Mouse (Mus musculus): Measurements from ENCODE around the gene Hist1h4d.
"Not testable (repeated sequence)": the region's sequence is repeated elsewhere in the genome, so short reads cannot be mapped to it uniquely, and the experiment has no call there.

Hist1h4d gene

GRCm38 (mm10) chr13:23573034-23573897 lies 8.1 kb upstream of the Hist1h4d start:
- DNase-seq (ENCODE audit: low read depth, low spot score), result not testable (repeated sequence)

- peak; percentile 94 for DNase-seq (ENCODE audit: low read depth, low spot score)
Observed at GRCm38 (mm10) chr13:23573898-23574524, 7.4 kb upstream of the Hist1h4d start, which contains the start of the genes Hist1h2bf and Hist1h2ad. Gene Hist1h2bf (minus strand): TSS chr13:23574196. Gene Hist1h2ad (plus strand): TSS chr13:23574381.

GRCm38 (mm10) chr13:23574546-23575170 lies 6.7 kb upstream of the Hist1h4d start:
- not testable (repeated sequence) for DNase-seq (ENCODE audit: low read depth, low spot score)

GRCm38 (mm10) chr13:23575271-23575851 lies 6.0 kb upstream of the Hist1h4d start, which contains the start of gene Hist1h3d:
Gene Hist1h3d (plus strand): TSS chr13:23575763.
- peak; percentile 49 for DNase-seq (ENCODE audit: low read depth, low spot score)

DNA sequence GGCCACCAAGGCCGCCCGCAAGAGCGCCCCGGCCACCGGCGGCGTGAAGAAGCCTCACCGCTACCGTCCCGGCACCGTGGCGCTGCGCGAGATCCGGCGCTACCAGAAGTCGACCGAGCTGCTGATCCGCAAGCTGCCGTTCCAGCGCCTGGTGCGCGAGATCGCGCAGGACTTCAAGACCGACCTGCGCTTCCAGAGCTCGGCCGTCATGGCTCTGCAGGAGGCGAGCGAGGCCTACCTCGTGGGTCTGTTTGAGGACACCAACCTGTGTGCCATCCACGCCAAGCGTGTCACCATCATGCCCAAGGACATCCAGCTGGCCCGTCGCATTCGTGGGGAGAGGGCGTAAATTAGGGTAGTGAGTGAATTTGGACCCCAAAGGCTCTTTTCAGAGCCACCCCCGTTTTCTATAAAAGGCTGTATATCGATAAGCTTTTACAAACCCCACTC lies 5.5 kb upstream of the Hist1h4d start:
- not testable (repeated sequence) for DNase-seq (ENCODE audit: low read depth, low spot score)

- DNase-seq (ENCODE audit: low read depth, low spot score), result no peak
Observed at GRCm38 (mm10) chr13:23576351-23576881, 5.0 kb upstream of the Hist1h4d start.

DNA sequence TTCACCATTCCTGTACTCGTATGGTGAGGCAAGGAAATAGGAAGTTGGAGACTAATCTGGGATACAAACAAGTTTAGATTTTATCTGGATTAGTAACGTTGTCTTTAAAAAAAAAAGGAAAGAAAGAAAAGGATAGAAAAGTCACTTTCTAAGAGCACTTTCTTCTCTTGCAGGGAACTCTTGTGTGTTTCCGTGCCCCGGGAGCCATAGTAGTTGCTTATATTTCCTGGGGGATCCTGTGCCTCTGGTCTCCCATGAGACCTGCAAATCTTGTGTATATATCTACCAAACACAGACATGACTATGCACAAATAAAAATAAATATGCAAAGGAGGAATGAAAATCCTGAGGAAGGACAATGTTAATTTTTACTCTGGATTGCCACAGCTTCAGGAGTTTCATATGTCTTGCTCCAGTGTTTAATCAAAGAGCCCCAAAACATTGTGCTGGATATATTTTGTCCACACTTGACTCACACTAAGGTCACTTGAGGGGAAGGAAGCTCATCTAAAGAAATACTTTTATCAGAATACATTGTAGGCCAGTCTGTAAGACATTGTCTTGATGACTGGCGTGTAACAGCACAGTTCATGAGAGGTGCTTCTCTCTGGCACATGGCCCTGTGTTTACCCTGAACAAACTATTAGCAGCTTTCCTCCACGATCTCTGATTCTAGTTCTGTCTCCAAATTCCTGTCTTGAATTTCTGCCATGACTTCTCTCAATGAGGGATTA lies 4.3 kb upstream of the Hist1h4d start:
- no peak for DNase-seq (ENCODE audit: low read depth, low spot score)

DNA sequence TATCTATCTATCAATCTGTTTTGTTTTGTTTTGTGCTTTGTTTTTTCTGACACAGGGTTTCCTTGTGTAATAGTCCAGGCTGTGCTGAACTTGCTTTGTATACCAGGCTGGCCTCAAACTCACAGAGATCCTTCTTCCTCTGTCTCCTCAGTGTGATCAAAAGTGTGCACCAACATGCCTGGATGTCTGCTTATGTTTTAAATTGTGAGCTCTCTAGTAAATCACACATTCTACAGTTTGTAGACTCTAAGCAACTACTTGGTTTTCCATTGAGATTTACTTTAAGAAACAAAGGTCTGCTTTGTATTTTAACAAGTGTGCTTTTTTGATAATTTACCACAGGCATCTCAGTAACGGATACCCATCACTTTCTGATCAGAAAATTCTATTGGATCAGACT lies 3.6 kb upstream of the Hist1h4d start:
- DNase-seq (ENCODE audit: low read depth, low spot score), result no peak

DNA sequence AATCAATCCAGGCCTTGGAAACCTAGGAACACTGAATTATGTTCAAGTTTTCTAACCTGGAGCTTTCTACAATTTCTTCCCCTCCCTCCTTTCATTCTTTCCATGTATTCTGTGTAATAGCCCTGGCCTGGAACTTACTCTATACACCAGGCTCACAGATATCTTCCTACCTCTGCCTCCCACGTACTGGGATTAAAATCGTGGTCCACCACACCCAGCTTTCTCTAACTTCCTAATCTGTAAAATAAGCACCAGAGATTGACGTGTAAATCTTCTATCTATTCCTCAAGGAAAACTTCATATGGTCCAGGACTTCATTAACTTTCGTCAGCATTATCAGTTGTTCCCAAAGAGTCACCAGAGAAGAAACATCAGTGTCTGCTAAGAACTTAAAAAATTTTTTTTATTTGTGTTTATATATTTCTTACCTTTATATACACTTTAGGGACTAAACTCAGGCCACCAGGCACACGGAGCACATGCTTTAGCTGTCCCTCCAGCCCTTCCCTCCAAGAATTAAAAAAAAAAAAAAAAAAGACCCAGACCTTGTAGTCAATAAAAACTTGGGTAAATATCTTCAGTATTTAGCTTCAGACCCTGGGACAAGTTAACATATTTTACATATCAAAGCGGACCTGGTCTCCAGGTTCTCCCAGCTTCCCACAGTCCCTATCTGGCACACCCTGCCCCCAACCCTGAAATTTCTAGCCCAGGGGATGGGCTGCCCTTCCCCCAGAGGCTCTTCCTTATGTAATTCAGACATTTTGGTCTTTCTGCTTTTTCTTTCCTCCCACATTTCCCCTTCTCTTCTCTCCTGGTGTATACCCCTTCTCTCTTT lies 1.0 kb downstream of the Hist1h4d start:
- DNase-seq (ENCODE audit: low read depth, low spot score), result no peak

GRCm38 (mm10) chr13:23583387-23584068 lies 2.1 kb downstream of the Hist1h4d start:
- no peak for DNase-seq (ENCODE audit: low read depth, low spot score)

GRCm38 (mm10) chr13:23584331-23584730 lies 2.9 kb downstream of the Hist1h4d start:
- DNase-seq (ENCODE audit: low read depth, low spot score), result no peak

GRCm38 (mm10) chr13:23585029-23585441 lies 3.6 kb downstream of the Hist1h4d start:
- peak; percentile 36 for DNase-seq (ENCODE audit: low read depth, low spot score)

DNA sequence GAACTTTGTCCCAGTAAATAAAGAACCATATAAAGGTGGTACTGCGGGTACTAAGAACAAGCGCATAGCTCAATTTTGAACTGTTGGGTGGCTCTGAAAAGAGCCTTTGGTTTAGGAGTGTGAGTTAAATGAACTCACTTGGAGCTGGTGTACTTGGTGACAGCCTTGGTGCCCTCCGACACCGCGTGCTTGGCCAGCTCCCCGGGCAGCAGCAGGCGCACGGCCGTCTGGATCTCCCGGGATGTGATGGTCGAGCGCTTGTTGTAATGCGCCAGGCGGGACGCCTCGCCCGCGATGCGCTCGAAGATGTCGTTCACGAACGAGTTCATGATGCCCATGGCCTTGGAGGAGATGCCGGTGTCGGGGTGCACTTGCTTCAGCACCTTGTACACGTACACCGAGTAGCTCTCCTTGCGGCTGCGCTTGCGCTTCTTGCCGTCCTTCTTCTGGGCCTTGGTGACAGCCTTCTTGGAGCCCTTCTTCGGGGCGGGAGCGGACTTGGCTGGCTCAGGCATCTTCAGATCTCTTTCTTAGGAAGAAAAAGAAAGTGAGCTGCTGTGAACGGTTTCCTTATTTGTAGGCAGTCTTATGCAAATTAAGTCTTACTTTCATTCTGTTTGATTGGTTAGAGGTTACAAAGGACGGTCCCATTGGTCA lies 4.2 kb downstream of the Hist1h4d start:
- DNase-seq (ENCODE audit: low read depth, low spot score), result peak; percentile 76

GRCm38 (mm10) chr13:23586099-23586939 lies 4.9 kb downstream of the Hist1h4d start:
- no peak for DNase-seq (ENCODE audit: low read depth, low spot score)

GRCm38 (mm10) chr13:23586940-23587225 lies 5.5 kb downstream of the Hist1h4d start:
- no peak for DNase-seq (ENCODE audit: low read depth, low spot score)

- DNase-seq (ENCODE audit: low read depth, low spot score), result no peak
Observed at GRCm38 (mm10) chr13:23591206-23591605, 9.8 kb downstream of the Hist1h4d start.

- not testable (repeated sequence) for DNase-seq (ENCODE audit: low read depth, low spot score)
Observed at GRCm38 (mm10) chr13:23591886-23592285, 10.5 kb downstream of the Hist1h4d start.

- no peak for DNase-seq (ENCODE audit: low read depth, low spot score)
Observed at GRCm38 (mm10) chr13:23592614-23593013, 11.2 kb downstream of the Hist1h4d start.

Data from retina, postnatal 7 days (tissue).